Mouse (Mus musculus): ENCODE measurements around the gene Adgrg3. TPM values are rescaled to one million over a fixed set of nuclear protein-coding genes. Genes with fewer than 3 reads are reported as not detected.

Adgrg3 gene
- polyA plus RNA-seq, 1 experiment = 6.8 TPM

GRCm38 (mm10) chr8:95084744-95085431 is 67.4 kb downstream of the Adgrg3 start:
- peaks cover 4% of the 10 kb centered on the region for H3K36me3 ChIP-seq (ENCODE audit: control insufficient read depth, insufficient read depth, low read length)
- no peaks in the 10 kb centered on the region for H3K27me3 ChIP-seq (ENCODE audit: control insufficient read depth, insufficient read depth, low read length)
- TF ChIP-seq CTCF (IDR thresholded peaks at IDR 0.05; ENCODE audit: extremely low read depth, insufficient read depth, insufficient read length, insufficient replicate concordance) = no peak
- 93% methylated on average over 10 of the region's 10 CpGs for WGBS
- no peak for DNase-seq (ENCODE audit: low read depth in 1 of 2, low spot score in 2 of 2)
- H3K4me1 ChIP-seq (ENCODE audit: control insufficient read depth, insufficient read depth, insufficient read length) = peaks cover 5% of the 10 kb centered on the region; the same call in 1 of the 2 replicates
- peak overlapping the region; percentile 42 for H3K27ac ChIP-seq (ENCODE audit: insufficient read depth, low read length)
- no peak overlapping the region for H3K4me3 ChIP-seq (ENCODE audit: extremely low read depth, insufficient read depth, insufficient read length)

- DNase-seq (ENCODE audit: low read depth in 1 of 2, low spot score in 2 of 2) = no peak
- no peaks in the 10 kb centered on the region for H3K27me3 ChIP-seq (ENCODE audit: control insufficient read depth, insufficient read depth, low read length)
- TF ChIP-seq POLR2A (IDR thresholded peaks at IDR 0.05; ENCODE audit: low read depth, low read length) (no peak), CTCF (IDR thresholded peaks at IDR 0.05; ENCODE audit: extremely low read depth, insufficient read depth, insufficient read length, insufficient replicate concordance) (no peak)
- 90% methylated on average over 7 of the region's 7 CpGs for WGBS
- H3K4me1 ChIP-seq (ENCODE audit: control insufficient read depth, insufficient read depth, insufficient read length) = peaks cover 5% of the 10 kb centered on the region; the same call in 1 of the 2 replicates
- peak overlapping the region; percentile 42; the same call in 1 of the 2 replicates for H3K27ac ChIP-seq (ENCODE audit: insufficient read depth, low read length)
- H3K36me3 ChIP-seq (ENCODE audit: control insufficient read depth, insufficient read depth, low read length) = peaks cover 4% of the 10 kb centered on the region
- no peak overlapping the region for H3K4me3 ChIP-seq (ENCODE audit: extremely low read depth, insufficient read depth, insufficient read length)
Observed at GRCm38 (mm10) chr8:95085432-95086141, 68.1 kb downstream of the Adgrg3 start.

GRCm38 (mm10) chr8:95093574-95093973 is 76.1 kb downstream of the Adgrg3 start:
- Histone ChIP-seq H3K4me3 (ENCODE audit: extremely low read depth, insufficient read depth, insufficient read length) (no peak overlapping the region), H3K36me3 (ENCODE audit: control insufficient read depth, insufficient read depth, low read length) (peaks cover 7% of the 10 kb centered on the region), H3K4me1 (ENCODE audit: control insufficient read depth, insufficient read depth, insufficient read length) (no peaks in the 10 kb centered on the region), H3K27me3 (ENCODE audit: control insufficient read depth, insufficient read depth, low read length) (no peaks in the 10 kb centered on the region), H3K27ac (ENCODE audit: insufficient read depth, low read length) (no peak overlapping the region)
- WGBS = 85% methylated on average over 4 of the region's 4 CpGs
- DNase-seq (ENCODE audit: low read depth in 1 of 2, low spot score in 2 of 2) = no peak
- TF ChIP-seq POLR2A (IDR thresholded peaks at IDR 0.05; ENCODE audit: low read depth, low read length) (no peak), CTCF (IDR thresholded peaks at IDR 0.05; ENCODE audit: extremely low read depth, insufficient read depth, insufficient read length, insufficient replicate concordance) (no peak)

Other genes with a start within 250 kb of the Adgrg3 start
- gene Cx3cl1, start 245.7 kb upstream of the Adgrg3 start, polyA plus RNA-seq (2012; rRNA removed) = 3.0 and 3.1 TPM in 2 replicates
- gene Ccl17, start 207.2 kb upstream of the Adgrg3 start, polyA plus RNA-seq (2012; rRNA removed) = not detected in 2 replicates
- gene Coq9, start 179.4 kb upstream of the Adgrg3 start, polyA plus RNA-seq (2012; rRNA removed) = 70.8 and 109 TPM in 2 replicates
- 27.1 and 32.8 TPM in 2 replicates for gene Ciapin1, start 179.3 kb upstream of the Adgrg3 start, polyA plus RNA-seq (2012; rRNA removed)
- gene Polr2c, start 160.2 kb upstream of the Adgrg3 start, polyA plus RNA-seq (2012; rRNA removed) = 56.4 and 56.8 TPM in 2 replicates
- 5.3 and 5.8 TPM in 2 replicates for gene Dok4, start 141.4 kb upstream of the Adgrg3 start, polyA plus RNA-seq (2012; rRNA removed)
- gene Ccdc102a, start 99.6 kb upstream of the Adgrg3 start, polyA plus RNA-seq (2012; rRNA removed) = 10.7 and 14.2 TPM in 2 replicates
- 36.0 and 43.2 TPM in 2 replicates for gene Adgrg5, start 94.0 kb upstream of the Adgrg3 start, polyA plus RNA-seq (2012; rRNA removed)
- gene Adgrg1, start 42.9 kb upstream of the Adgrg3 start, polyA plus RNA-seq (2012; rRNA removed) = 32.0 and 37.1 TPM in 2 replicates
- 0.12 and 0.13 TPM in 2 replicates for gene Drc7, start 37.4 kb downstream of the Adgrg3 start, polyA plus RNA-seq (2012; rRNA removed)
- 13.2 and 17.7 TPM in 2 replicates for gene Katnb1, start 63.5 kb downstream of the Adgrg3 start, polyA plus RNA-seq (2012; rRNA removed)
- 9.8 and 14.3 TPM in 2 replicates for gene Kifc3, start 185.1 kb downstream of the Adgrg3 start, polyA plus RNA-seq (2012; rRNA removed)

Measured in spleen, adult 2 months (tissue).